Mouse (Mus musculus): ENCODE data around the gene Smtnl2. TPM values are rescaled to one million over a fixed set of nuclear protein-coding genes. Genes with fewer than 3 reads are reported as not detected.

Smtnl2 gene
- polyA plus RNA-seq, 1 experiment: 5.3 TPM

DNA sequence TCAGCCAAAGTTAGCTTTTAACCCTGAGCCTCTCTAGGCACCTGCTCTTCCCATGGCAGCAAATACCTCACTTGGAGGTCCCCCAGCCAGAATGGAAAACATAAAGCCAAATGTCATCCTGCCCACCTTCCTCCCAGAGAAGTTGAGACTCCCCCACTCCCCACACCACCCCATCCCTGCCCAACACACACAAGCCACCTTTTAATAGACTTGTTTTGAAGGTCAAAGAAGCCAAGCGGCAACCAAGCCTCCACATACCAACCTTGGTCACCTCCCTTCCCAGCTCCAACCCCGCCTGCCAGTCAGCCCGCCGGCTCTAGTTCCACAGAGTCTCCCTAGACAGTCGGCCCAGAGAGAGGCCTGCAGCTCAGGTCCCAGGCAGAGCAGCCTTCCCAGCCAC is 9.5 kb downstream of the Smtnl2 start:
- DNase-seq (ENCODE audit: low spot score): no peak

- DNase-seq (ENCODE audit: low spot score): no peak
Observed at GRCm38 (mm10) chr11:72401068-72401467, 10.4 kb downstream of the Smtnl2 start.

DNA sequence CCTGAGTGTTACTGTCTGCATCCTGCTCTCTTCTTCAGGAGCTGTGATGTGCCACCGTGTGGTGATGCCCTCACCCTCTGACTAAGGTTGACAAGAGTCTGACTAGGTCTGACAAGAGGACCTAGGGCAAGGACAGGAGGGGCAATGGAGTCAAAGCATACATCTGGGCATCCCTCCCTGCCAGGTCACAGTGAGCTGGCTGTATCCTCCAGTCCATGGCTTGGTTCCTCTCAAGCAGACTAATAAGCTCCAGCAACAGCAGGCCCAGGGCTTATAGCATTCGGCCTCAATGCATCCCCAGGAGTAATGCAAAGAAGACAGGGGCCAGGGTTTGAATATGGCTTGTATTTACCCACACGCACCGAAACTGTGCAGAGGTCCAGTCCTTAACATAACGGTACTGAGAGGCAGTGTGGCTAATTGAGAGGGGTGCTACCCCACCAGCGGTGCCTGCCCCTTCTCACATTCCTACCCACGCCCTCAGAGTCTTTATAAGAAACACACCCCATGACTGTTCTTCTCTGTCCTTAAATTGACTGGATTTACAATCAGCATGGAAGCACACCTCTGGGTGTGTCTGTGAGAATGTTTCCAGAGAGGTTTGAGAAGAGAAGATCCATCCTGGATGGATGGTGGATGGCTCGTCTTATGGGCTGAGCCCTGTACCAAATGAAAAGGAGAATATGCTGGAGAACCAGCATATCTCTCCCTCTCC is 13.5 kb downstream of the Smtnl2 start:
- DNase-seq (ENCODE audit: low spot score): no peak

DNA sequence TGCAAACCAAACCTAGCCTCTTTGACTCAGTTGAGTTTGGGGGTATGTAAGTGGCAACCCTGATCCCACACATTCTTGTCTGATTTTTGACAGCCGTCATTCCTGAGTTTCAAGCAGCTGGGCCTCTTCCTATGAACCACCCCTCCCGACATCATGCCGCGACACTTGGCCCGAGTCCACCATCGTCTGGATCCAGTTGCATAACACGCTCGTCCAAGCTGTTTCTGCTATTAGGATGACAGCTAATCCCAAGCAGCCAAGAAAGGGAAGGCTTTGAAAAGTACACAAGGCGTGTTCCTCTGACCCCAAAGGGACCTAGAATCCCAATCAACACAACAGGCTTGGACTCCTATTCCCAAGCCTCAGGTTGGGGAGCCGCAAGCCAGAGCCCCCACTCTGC is 14.4 kb downstream of the Smtnl2 start:
- no peak for DNase-seq (ENCODE audit: low spot score)

DNA sequence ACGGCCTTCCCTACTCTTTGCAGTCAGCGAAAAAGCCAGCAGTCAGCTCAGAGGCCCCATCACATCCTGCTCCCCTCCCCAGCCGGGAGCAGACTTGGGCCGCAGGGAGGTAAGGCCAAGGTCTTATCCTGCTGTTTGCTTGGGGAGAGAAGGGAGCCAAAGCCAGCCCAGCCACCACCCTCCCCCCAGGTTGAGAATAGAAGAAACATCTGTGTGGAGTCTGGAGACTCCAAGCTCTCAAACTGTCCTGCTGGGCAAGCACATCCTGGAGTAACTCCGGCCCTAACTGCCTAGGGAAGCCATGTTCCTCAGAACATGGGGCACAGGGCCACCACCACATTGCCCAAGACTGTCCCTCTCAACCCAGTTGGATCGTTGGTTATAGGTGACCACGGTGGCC is 14.9 kb downstream of the Smtnl2 start:
- DNase-seq (ENCODE audit: low spot score): no peak

GRCm38 (mm10) chr11:72395652-72396051 is 15.9 kb downstream of the Smtnl2 start:
- no peak for DNase-seq (ENCODE audit: low spot score)

DNA sequence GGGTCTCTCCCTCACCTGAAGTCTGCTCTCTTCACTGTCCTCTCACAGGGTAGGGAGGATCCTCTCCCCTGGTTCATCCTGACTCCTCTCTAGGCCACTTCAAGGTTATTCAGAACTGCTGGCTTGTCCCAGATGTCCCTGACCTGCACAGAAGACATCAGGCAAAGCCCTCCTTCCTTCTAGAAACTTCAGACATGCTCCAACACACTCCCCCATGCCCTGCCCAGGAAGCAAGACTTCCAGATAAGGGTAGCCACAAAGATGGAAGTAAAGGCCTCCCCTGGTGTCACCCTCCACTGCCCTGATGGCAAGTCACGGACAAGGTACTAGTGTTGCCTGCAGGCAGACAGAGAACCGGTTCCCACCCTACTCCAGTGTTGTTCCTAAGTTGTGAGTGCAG is 16.8 kb downstream of the Smtnl2 start:
- no peak for DNase-seq (ENCODE audit: low spot score)

DNA sequence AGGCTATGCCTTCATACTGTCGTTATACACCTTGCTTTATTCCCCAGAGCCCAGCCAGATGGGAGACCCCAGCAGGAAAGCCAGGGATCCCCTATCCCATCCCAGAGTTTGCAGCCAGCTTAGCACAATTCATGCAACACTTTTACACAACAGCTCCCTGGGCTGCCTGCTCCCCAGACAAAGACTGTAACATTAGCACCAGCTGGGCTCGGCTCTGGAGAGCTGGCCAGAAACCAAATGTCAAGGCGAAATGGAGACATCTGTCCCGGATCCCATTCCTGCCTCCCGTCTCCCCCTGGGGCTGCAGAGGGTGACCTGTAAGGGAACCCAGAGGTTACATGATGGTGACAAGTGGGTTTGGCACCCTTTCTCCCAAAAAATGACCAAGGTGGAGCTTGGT is 17.8 kb downstream of the Smtnl2 start:
- DNase-seq (ENCODE audit: low spot score): no peak

DNA sequence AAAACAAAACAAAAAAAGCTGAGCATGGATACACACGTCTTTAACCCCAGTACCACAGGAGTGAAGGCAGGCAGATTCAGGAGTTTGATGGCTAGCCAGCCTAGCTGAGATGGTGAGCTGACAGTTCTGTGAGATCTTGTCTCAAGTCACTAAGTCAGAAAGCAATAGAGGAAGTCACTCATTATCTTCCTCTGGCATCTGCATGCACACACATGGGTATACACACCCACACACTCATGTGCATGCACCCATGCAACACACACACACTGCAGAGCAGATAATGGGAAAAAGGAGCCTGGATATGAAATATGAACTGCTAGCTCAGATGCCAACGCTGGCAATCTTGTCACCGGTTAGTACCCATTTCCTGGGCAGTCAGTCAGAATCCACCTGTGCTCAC is 18.3 kb downstream of the Smtnl2 start:
- DNase-seq (ENCODE audit: low spot score): no peak

- DNase-seq (ENCODE audit: low spot score): no peak
Observed at GRCm38 (mm10) chr11:72391181-72391580, 20.3 kb downstream of the Smtnl2 start.

GRCm38 (mm10) chr11:72389407-72390142 is 21.9 kb downstream of the Smtnl2 start:
- no peak for DNase-seq (ENCODE audit: low spot score)

GRCm38 (mm10) chr11:72388113-72388529 is 23.4 kb downstream of the Smtnl2 start:
- no peak for DNase-seq (ENCODE audit: low spot score)

DNA sequence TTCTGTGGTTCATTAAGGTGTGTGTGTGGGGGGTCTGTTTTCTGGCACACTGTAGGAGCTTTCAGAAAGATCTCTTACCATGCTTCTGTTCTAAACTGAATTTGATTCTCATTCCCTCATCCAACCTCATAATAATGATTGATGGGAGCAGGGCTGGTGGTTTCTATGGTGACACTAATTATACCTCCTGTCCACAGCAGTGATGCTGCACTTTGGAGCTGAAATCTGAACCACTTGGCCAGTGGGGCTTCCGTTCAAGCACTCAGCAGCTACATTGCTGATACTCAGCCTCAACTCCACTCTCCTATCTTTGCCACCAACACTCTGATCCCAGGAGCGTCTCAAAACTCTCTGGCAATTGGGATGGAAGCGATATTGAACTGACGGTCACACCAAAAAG is 32.2 kb downstream of the Smtnl2 start:
- no peak for DNase-seq (ENCODE audit: low spot score)

DNA sequence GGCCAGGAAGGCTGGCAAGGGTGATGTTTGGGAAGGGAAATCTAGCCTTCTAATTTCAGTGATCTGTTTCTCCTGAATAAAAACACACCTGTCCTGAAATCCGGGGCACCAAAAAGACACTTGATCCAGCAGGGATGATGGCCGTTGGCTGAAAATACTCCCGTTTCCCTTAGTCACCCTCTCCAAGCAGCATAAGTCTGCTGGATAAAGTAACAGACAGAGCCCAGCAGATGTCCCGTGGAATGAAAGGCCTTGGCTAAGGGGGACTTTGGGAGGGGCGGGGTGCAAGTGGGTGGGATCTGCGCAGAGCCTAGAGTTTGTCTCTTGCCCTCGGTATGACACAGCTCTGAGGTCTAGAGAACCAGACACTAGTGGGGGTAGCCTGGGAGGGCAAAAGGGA is 33.3 kb downstream of the Smtnl2 start:
- DNase-seq (ENCODE audit: low spot score): no peak

DNA sequence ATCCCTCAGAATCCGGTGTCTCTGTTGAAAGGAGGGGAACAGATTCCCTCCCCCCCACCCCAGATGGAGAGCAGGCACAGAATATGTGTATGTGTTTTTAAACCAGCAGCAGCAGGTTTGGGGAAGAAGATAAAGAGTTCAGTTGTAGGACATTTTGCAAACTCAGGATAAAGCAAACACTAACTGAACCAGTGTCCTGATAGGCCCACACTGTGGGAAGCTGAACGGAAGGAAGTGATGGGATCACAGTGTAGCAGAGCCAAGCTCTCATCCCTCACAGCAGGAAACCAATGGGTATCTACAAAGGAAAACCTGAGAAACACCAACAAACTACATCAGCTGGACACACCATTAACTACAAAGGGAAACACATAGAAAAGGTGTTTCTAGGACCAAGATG is 35.0 kb downstream of the Smtnl2 start:
- no peak for DNase-seq (ENCODE audit: low spot score)

GRCm38 (mm10) chr11:72369904-72370672 is 41.4 kb downstream of the Smtnl2 start:
- DNase-seq (ENCODE audit: low spot score): no peak

- no peak for DNase-seq (ENCODE audit: low spot score)
Observed at GRCm38 (mm10) chr11:72367934-72368674, 43.4 kb downstream of the Smtnl2 start.

GRCm38 (mm10) chr11:72366126-72366525 is 45.4 kb downstream of the Smtnl2 start:
- DNase-seq (ENCODE audit: low spot score): no peak

DNA sequence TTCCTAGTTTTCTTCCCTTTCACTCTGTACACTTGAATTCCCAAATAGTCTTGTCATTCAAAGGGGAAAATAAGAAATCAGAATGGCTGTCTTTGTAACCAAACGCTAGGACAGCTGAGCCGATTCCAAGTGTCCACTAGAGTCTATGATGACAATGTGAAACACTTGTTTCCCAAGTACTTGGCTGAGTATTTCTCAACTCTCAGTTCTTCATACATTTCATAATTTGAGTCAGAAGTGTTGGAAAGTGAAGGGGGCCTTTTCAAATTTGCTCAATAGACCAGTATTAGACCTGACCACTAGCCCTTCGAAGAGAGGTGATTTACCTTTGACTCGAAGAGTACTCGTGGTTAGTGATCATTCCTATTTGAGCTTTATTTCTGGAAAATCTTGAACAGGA is 47.0 kb downstream of the Smtnl2 start:
- no peak for DNase-seq (ENCODE audit: low spot score)

GRCm38 (mm10) chr11:72363523-72364240 is 47.8 kb downstream of the Smtnl2 start:
- DNase-seq (ENCODE audit: low spot score): no peak

DNA sequence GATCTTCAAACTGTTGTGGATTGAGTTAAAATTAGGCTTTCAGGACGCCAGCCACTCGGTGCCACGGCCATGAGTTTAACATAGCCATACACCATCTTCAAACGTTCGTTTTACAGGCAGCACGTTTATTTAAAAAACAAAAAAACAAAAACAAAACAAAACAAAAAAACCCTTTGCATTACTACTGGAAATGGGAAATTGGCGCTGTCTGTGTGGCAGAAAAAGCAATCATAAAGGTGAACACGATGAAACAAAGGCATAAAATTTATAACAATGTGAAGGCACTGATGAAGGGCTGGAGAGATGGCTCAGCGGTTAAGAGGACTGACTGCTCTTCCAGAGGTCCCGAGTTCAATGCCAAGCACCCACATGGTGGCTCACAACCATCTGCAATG is 49.2 kb downstream of the Smtnl2 start, which contains the start of gene Tekt1:
Gene Tekt1 (minus strand): TSS at position 96 of the 395 bp plus-strand sequence.
- no peak for DNase-seq (ENCODE audit: low spot score)

Measured in urinary bladder, adult 2 months (tissue).